Mouse (Mus musculus) natural killer cell, adult 2 months (primary cell): ENCODE results near the gene Gm7102.
"Not testable (repeated sequence)": the region's sequence is repeated elsewhere in the genome, so short reads cannot be mapped to it uniquely, and the experiment has no call there.

ENCODE experiments used
- DNase-seq, 2 experiments: peaks; one replicate each; pipeline ENCODE4 v3.0.0; 2022; ENCODE audit warnings: low spot score in 2 of 2

The Gm7102 gene

DNA sequence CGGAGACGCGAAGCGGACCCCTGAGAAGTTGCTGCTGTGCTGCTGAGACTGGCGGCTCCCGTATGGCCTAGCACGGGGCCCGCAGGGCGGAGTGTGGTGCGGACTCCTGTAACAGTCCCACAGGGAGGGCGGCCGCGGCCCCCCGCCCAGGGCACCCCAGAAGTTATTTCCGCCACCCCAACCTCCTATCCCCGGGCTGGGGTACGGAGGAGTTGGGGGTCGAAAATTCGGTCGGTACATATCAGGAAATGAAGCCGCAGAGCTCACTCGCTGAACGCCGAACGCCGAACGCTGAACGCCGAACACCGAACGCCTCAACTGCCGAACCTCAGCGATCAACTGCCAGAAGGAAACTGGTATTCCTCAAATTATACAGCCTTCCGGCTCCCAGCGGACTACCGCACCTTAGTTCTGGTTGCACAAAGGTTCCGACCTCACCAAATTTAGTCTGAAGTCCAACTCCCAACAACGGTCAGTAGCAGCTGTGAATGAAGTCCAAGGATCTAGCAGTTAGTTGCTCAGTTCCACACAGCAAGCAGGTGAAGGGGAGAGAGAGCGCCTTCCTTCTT is at the start of gene Gm7102:
Gene Gm7102, minus strand, starts transcription at position 554 of the 569 bp plus-strand sequence.
- DNase-seq: no peak

DNA sequence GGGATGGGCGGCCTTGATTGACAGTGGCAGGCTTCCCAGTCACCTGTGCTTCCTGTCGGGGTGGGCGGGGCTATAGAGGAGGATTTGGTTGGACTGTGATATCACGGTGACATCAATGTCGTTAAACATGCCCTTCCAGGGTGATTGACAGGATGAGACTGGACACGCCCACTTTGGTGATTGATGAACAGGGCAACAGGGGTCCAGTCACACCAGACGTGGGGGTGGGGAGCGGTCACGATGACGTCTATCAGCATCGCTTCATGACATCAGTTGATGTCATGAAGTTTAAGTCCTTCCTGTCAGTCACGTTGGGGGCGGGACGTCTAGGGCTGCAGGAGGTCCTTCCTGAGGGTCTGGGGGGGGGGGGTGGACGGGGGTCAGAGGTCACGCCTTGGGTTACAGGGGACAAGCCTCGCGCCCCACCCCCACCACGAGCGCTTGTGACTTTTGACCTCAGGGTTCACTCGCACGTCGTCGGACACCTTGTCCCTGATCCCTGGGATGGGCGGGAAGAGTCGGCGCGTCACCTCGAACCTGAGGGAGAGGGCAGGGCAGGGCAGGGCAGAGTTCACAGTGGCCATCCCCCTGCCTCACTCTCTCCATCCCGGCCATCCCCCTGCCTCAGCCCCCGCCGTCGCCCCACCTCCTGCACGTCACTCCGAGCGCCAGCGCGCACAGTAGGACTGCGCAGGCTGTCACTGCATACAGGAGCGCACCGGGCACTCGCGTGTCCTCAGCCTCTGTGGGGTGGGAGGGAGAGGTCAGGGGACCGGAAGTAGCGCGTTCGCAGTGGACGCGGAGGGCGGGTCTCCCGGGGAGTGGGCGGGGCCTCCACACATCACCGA is 48.8 kb upstream of the Gm7102 start:
- DNase-seq: no peak

DNA sequence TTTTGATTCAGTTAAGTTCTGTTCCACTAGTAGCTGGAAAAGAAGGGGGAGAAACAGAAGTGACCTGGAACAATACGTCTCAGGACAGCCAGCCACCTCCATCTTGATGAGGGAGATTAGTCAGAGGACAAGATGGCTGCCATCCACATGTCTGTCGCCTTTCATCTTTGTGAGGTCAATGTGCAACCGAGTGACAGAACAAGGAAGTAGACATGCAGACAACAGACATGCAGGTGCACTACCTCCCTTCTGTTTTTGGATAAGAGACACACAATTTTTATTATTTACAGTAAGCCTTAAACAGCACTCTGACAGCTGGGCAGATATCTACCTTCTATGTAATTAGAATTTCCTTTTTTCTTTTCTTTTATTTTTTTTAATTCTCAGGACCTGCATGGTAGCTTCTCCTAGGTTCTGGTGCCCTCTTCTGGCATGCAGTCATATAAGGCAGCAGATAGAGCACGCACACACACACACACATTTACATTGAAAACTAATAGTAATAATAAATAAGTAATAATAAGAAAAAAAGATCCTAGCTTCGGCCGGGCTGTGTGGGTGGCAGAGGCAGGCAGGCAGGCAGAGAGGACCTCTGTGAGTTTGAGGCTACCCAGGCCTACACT is 47.7 kb upstream of the Gm7102 start:
- no peak for DNase-seq

DNA sequence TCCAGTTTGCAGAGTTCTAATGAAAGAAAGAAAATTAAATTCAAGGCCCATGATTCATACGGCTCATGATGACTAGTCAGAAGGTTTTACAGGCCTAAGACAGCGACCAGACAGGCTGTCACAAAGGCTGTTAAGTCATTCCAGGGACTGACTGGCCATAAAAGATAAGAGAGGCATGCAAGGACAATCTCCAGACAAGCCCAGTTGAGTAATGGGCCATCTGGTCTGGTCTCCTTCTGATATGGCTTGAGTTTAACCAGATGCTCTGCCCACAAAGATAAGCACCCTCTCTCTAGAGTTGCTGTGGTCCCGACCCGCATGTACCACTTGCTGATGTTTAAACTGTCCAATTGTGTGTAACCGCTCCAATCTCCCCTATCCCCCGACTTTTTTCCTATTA is 31.4 kb upstream of the Gm7102 start:
- DNase-seq: not testable (repeated sequence)

DNA sequence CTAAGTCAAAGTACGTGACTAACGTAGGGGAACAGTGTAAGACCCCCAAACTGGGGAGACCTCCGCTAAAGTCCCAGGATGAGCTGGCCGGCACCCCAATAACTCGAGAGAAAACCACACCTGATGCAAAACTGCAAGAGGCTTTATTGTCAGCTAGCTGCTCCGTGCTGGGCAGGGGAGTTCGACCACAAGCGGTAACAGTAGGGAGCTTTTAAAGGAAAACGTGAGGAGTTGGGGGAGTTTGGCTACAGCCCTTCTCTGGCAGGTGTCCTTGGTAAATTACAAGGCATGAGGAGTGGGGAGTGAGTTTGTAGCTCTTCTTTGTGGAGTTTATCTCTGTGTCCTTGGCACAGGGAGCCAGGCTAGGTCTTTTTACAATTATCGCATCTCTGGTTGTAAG is 23.7 kb upstream of the Gm7102 start:
- DNase-seq: peak; percentile 31 to 32

DNA sequence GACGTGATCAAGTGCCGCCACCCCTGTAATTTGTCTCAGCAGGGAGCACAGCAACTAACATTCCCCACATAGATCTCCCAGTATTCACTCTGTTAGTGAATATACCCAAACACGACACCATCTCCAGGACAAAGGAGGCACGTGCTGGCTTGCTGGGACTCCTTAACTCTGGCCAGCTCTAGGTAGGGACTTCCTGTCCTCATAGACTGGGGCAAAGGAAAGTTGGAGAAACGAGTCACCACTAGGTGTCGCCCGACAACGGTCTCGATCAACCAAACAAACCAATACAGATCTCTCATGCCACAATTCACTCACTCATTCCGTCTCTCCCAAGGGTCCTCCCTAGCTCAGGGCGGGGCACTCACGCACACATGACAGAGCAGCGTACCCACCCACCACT is 23.2 kb upstream of the Gm7102 start:
- peak; percentile 85 to 90 for DNase-seq

DNA sequence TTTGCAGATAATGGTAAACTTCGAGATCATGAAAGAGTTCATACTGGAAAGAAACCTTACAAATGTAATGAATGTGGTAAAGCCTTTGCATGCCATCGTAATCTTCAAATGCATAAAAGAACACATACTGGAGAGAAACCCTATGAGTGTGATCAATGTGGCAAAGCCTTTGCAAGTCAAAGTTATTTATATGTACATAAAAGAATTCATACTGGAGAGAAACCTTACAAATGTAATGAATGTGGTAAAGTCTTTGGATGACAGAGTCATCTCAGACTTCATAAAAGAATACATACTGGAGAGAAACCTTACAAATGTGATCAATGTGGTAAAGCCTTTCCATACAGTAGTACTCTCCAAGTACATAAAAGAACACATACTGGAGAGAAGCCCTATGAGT is 7.5 kb upstream of the Gm7102 start, which contains the start of gene Gm6020:
Gene Gm6020, plus strand, starts transcription at position 301 of the 400 bp plus-strand sequence.
- not testable (repeated sequence) for DNase-seq

DNA sequence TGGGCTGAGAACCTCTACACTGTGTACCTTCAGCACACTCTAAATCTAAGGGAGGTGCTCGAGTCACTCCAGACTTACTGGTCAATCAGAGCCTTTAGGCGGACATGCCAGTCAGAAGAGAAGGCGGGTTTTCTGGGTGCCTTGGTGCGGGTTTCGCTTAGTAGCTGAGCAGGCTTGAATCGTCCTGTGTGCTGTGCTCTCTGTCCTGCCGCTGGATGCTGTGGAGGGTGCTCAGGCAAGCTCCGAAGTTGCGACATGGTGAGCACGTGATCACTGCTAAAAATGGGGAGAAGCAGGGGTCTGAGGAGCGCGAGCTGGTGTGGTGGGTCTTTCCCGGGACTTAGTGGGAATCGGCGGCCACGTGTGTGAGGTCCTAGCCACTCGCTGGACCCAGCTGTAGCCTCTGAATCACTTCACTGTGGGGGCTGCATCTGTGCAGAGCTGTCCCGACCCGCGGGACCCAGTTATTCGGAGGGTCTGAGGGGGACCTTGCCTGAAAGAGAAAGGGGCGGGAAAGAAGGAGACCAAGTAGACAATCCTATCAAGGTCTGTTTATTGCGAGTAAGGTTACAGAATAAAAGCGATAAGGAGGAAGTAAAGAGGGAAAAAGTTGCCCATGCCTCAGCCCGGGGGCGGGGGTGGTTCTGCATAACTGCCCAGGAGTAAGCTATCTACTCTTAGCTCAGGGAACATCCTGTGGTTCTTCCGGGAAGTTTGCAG is 24.2 kb downstream of the Gm7102 start:
- peak in 1 of 2 experiments; percentile 35 for DNase-seq

DNA sequence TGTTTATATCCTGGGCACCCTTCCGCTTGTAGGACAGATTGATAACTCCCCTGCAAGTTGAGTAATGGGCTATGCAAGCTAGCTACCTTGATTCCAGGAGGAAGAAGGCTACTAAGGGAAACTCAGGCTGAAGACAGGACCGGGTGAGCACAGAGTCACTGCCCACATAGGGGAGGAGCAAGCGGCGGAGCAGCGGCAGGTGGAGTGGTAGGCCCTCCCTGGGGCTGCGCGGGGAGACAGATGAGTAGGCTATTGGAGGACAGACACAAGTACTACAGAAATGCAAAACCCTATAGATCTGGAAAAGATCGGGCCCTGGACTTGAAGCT is 24.8 kb downstream of the Gm7102 start:
- DNase-seq: peak in 1 of 2 experiments; percentile 15

DNA sequence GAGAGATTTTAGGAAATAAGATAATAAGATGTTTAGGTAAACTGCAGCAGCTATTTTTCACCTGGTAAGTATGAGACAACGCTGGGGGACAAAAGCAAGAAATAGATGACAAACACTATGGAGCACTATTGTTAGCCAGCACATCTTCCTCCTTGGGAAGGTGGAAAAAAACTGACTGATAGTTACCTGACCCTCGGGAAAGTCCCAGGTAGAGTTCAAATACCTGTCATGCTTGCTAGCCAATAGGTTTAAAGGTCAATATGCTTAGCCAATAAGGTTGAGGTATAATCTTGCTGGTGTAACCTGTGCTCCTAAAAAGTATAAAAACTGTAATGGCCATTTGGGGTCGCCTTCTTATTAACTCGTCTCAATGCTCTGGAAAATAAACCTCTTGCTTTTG is 34.8 kb downstream of the Gm7102 start:
- DNase-seq: no peak

DNA sequence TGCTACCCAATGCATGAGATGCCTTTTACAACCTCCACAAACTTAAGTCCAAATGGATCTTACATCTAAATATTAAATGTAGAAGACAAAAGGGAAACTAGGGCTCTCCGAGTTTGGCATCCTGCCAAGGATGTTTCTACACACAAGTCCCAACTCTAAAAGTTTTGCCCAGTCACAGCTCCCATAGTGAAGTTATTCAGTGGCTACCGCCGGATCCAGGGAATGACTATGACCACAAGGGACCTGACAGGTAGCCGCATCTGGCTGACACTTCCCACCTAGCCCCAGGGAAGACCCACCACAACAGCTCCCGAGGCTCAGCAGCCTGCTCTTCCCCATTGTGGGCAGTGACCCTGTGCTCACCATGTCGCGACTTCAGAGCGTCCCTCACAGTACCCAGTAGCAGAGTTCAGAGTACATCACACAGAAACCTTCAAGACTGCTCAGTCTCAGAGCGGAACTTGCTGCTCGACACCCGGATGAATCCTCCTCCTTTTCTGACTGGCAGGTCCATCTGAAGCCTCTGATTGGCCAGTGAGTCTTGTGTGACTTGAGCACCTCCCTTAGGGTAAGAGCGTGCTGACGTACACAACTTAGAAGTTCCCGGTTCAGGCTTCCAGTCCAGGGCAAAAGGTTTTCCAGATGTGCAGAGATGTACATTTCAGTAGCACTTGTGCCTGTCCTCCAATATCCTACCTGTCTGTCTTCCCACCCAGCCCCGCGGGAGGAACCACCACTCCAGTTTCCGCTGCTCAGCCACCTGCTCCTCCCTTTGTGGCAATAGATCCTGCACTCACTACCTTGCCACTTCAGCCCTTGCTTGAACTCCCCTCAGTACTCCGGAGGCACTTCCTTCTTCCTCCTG is 35.5 kb downstream of the Gm7102 start, which contains the start of gene Zfp950:
Gene Zfp950, minus strand, starts transcription at position 499 of the 865 bp plus-strand sequence.
- peak; percentile 78 for DNase-seq

DNA sequence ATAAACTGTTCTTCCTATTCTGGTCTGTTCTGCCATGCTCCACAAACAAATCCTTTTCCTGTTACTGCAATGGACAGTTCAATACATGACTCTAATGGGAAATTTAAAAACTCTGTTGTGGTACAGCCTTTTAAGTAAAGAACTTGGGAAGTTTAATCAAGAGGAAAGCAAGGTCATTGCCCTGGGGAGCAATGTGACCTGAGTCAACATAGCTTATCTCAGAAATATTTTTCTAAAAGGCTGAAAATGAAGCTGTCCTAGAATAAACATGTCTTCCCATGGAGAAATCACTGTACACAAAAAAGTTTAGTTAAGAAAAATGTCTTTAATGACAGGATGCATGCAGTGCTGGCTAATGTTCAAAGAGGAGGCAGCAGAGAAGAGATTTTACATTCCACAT is 37.5 kb downstream of the Gm7102 start:
- no peak for DNase-seq

DNA sequence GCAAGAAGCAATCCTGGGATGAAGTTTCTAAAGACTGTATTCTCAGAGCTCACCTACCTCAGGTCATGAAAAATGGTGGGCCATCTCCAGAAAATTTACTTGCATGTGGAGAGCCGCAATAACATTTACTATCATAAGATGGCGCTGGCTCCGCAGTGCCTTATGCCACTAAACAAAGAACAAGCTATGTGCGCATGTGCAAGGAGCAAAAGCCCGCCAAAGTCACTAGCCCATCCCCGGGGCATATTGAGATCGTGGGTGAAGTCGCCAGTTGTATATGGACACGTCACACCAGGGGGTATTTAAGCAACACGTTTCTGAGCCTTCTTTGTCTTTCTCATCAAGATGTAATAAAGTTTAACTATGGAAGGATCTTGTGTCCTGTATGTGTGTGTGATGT is 45.0 kb downstream of the Gm7102 start:
- DNase-seq: no peak
